Mouse (Mus musculus) stomach, adult 2 months (tissue): Measurements from ENCODE around the gene Eef1a1. TPM values are rescaled to one million over a fixed set of nuclear protein-coding genes. Genes with fewer than 3 reads are reported as not detected.

Source experiments
- polyA plus RNA-seq: library from polyadenylated mRNA; depleted of rRNA; stranded (reverse); fragments of >200 nt; gene quantifications from 2 replicates; pipeline ENCODE4 v1.2.3, GENCODE M21; 2012; rRNA removed

Gene Eef1a1
- 470 and 480 TPM in 2 replicates for polyA plus RNA-seq

DNA sequence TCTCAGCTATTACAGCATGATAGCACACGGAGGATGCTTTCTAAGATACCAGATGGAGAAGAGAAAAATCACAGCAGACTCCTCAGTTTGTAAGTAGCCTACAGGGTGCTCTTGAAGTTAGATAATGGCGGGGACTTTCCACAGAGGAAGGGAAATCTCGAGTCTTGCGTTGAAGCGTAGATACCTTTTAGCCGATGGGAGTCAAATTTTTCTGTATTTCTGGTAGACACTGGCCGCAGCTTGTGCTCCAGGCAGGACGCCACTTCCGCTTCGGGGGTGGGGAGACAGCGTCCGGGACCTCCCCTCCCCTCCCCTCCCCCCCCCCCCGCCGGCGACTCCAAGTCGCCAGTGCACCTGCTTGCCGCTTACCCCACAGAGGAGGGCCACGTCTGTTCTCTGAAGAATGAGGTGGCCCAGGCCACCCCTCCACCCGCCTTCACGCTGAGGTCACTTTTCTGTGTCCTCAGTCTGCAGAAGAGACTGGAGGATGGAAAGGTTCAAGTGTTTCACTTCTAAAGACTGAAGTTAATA is at the start of gene Eef1a1:
Gene Eef1a1 (minus strand): TSS at position 262 of the 531 bp plus-strand sequence.

DNA sequence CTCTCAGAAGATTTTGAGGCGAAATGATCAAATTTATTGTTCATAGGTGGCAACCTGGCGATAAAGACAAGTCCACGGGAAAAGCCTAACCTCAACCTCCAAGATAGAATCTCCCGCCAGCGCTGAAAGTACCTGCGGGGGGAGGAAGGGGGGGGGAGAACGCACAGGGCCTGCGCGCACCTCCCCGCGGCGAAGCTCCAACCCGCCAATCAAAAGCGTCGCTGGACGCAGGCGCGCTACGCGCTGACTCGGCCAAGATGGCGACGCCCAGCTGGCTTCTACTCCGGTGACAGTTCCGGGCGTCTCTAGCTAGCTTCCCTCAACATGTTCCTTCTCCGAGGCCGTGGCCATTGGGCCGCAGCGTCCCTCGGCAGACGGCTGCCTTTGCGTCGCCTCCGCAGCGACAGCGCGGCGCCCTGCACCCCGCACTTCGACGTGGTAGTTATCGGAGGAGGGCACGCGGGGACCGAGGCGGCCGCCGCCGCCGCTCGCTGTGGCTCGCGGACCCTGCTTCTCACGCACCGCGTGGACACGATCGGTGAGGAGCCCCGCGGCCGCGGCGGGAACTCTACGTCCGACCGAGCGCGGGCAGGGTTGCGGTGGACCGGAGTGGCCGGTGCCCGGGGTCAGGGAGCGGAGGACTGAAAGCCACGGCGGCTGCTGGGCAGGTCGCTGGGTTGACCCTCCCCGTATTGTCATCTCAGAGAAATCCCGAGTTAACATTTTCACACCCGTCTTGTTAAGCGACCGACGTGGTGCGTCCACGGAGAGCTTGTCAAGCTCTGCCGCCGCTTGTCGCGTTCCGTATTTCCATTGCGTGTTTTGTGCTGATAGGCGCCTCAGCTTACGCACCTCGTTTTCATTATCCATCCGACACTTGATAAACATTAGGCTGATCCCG is 40.7 kb downstream of the Eef1a1 start, which contains the start of the genes Mto1 and Gm17324:
Gene Mto1 (plus strand): TSS at position 236 of the 901 bp plus-strand sequence.
Gene Gm17324 (minus strand): TSS at position 814 of the 901 bp plus-strand sequence.

DNA sequence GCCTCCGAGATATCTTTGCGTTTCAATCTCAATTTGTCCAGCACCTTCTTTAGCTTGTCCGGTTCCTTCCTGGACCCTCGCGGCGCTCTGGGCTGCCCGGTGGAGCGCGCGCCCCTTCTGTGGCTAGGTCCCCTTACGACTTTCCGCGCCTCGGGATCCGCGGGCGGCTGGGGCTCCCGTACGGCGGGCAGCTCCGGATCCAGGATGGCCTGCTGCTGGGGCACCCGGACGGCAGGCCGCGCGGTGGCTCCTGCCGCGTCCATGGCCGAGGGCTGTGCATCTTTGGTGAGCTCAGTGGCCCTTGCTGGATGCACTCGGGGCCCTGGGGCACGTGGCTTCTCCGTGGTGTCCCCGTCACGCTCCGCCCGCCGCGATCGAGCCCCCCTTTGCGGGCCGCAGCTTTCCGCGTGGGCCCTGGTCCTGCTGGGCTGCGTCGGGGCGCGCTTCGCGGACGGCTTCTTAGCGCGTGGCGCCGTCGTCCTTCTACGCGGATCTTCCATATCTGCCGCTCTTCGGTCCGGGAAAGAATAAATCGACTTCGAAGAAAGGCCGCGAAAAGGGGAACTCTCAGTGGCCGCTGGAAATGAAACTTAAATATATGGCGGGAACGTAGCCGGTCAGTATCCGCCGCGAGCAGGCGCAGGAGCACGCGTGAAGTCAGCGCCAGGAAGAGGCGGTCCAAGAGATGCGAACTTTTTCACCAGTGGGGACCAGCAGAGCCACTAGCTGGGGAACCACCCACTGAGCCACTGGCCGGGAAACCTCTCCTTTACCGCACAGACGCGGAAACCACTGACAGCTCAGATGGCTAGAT is 46.2 kb downstream of the Eef1a1 start, which contains the start of gene Cgas:
Gene Cgas (minus strand): TSS at position 659 of the 814 bp plus-strand sequence.

Other genes starting within 250 kb of the Eef1a1 start
- gene Gm3776, start 232.0 kb downstream of the Eef1a1 start, polyA plus RNA-seq = 16.8 and 29.2 TPM in 2 replicates
- 0.29 TPM in 1 of 2 replicates, not detected in the other for gene Gm10639, start 199.2 kb downstream of the Eef1a1 start, polyA plus RNA-seq
- gene Omt2a, start 174.4 kb downstream of the Eef1a1 start, polyA plus RNA-seq = not detected in 2 replicates
- gene Omt2b, start 161.6 kb downstream of the Eef1a1 start, polyA plus RNA-seq = not detected in 2 replicates
- gene Gsta2, start 133.4 kb downstream of the Eef1a1 start, polyA plus RNA-seq = 2.8 and 4.3 TPM in 2 replicates
- gene Dppa5a, start 121.0 kb downstream of the Eef1a1 start, polyA plus RNA-seq = 0.45 TPM in 1 of 2 replicates, not detected in the other
- 0.05 TPM in 1 of 2 replicates, not detected in the other for gene Ooep, start 110.4 kb downstream of the Eef1a1 start, polyA plus RNA-seq
- 0.03 TPM in 1 of 2 replicates, not detected in the other for gene Ddx43, start 93.4 kb downstream of the Eef1a1 start, polyA plus RNA-seq
- gene Cgas, start 45.9 kb downstream of the Eef1a1 start, polyA plus RNA-seq = 0.39 and 0.67 TPM in 2 replicates
- 8.1 and 11.3 TPM in 2 replicates for gene Mto1, start 40.9 kb downstream of the Eef1a1 start, polyA plus RNA-seq
- 0.11 TPM in 1 of 2 replicates, not detected in the other for gene Gm17324, start 40.4 kb downstream of the Eef1a1 start, polyA plus RNA-seq
- 2.5 and 2.7 TPM in 2 replicates for gene Slc17a5, start 98.9 kb upstream of the Eef1a1 start, polyA plus RNA-seq
- 1.4 and 1.7 TPM in 2 replicates for gene Cd109, start 126.4 kb upstream of the Eef1a1 start, polyA plus RNA-seq